Mouse (Mus musculus) CH12.LX (cell line): ENCODE measurements around the gene Ncf2. TPM values are rescaled to one million over a fixed set of nuclear protein-coding genes. Genes with fewer than 3 reads are reported as not detected.

ENCODE experiments used
- DNase-seq: peaks from one replicate; pipeline ENCODE4 v3.0.0-alpha.2; 2013; ENCODE audit errors: extremely low read depth
- H3K27ac ChIP-seq: 2 replicates; pipeline ENCODE4 v1.5.1; 2012; ENCODE audit warnings: low read depth, mild to moderate bottlenecking, control low read depth, moderate library complexity; ENCODE audit not compliant: insufficient read depth
- H3K27me3 ChIP-seq: replicated peaks from 2 replicates; pipeline ENCODE3; 2012; ENCODE audit warnings: inconsistent platforms
- H3K36me3 ChIP-seq, 2 experiments: replicated peaks in 1 of 2; 2 replicates each; pipeline versions ENCODE3 to v1.6.1; 2012; ENCODE audit warnings: inconsistent platforms in 1 of 2, low read length in 1 of 2, mild to moderate bottlenecking in 1 of 2, mixed read lengths in 1 of 2, moderate library complexity in 1 of 2; ENCODE audit not compliant: control insufficient read depth in 1 of 2, insufficient read depth in 1 of 2
- H3K4me1 ChIP-seq, 2 experiments: 2 replicates each; pipeline ENCODE4 v1.6.1; 2012; ENCODE audit warnings: inconsistent platforms in 1 of 2, moderate library complexity in 1 of 2; ENCODE audit not compliant: insufficient read depth in 2 of 2, control insufficient read depth in 1 of 2
- H3K4me2 ChIP-seq: 2 replicates; pipeline ENCODE4 v1.6.1; 2012; ENCODE audit warnings: low read depth, mild to moderate bottlenecking, control low read depth; ENCODE audit not compliant: poor library complexity, insufficient read depth, severe bottlenecking
- H3K4me3 ChIP-seq, 3 experiments: fragments of 150-350 bp in 1 of 3; sonication (generic) in 1 of 3; replicated peaks in 1 of 3; 2 replicates each; pipeline versions ENCODE3 to v1.5.1; 2011 to 2012; ENCODE audit warnings: low read depth in 2 of 3, low read length in 2 of 3, mild to moderate bottlenecking in 2 of 3, moderate library complexity in 2 of 3, control low read depth in 1 of 3, improper control_type of control experiment in 1 of 3, inconsistent platforms in 1 of 3, mixed read lengths in 1 of 3; ENCODE audit not compliant: poor library complexity in 1 of 3
- H3K79me2 ChIP-seq: replicated peaks from 2 replicates; pipeline ENCODE4 v1.6.1; 2012; ENCODE audit warnings: mild to moderate bottlenecking, moderate library complexity; ENCODE audit not compliant: control insufficient read depth, poor library complexity, insufficient read depth, severe bottlenecking; ENCODE audit errors: extremely low read depth
- H3K9ac ChIP-seq: 2 replicates; pipeline ENCODE4 v1.6.1; 2012; ENCODE audit warnings: low read depth, mild to moderate bottlenecking, control low read depth, moderate library complexity; ENCODE audit not compliant: insufficient read depth
- H3K9me3 ChIP-seq: replicated peaks from 2 replicates; pipeline ENCODE3; 2012; ENCODE audit warnings: low read length, inconsistent platforms, mixed read lengths
- BHLHE40 ChIP-seq: IDR thresholded peaks from 2 replicates; pipeline ENCODE4 v1.6.1; 2011; ENCODE audit warnings: mild to moderate bottlenecking, low read depth, low read length, improper control_type of control experiment
- ELF1 ChIP-seq: IDR thresholded peaks from 2 replicates; pipeline ENCODE4 v1.6.1; 2014; ENCODE audit warnings: low read depth, mild to moderate bottlenecking, inconsistent platforms, low read length, improper control_type of control experiment
- EP300 ChIP-seq: IDR thresholded peaks from 2 replicates; pipeline ENCODE4 v1.6.1; 2011; ENCODE audit warnings: low read length, improper control_type of control experiment
- IRF4 ChIP-seq: IDR thresholded peaks from 2 replicates; pipeline ENCODE4 v1.6.1; 2014; ENCODE audit warnings: low read depth, mild to moderate bottlenecking, inconsistent platforms, low read length, improper control_type of control experiment
- JUN ChIP-seq: IDR thresholded peaks from 2 replicates; pipeline ENCODE4 v1.6.1; 2011; ENCODE audit warnings: low read depth, mild to moderate bottlenecking, low read length, improper control_type of control experiment, moderate library complexity; ENCODE audit not compliant: insufficient read depth
- JUND ChIP-seq: conservative IDR thresholded peaks from 2 replicates; pipeline ENCODE4 v1.6.1; 2011; ENCODE audit warnings: low read depth, low read length, improper control_type of control experiment
- KAT2A ChIP-seq: IDR thresholded peaks from 2 replicates; pipeline ENCODE4 v1.6.1; 2012; ENCODE audit warnings: low read length, improper control_type of control experiment, inconsistent platforms; ENCODE audit not compliant: insufficient replicate concordance
- MAFK ChIP-seq: IDR thresholded peaks from 2 replicates; pipeline ENCODE4 v1.6.1; 2011; ENCODE audit warnings: low read length, improper control_type of control experiment; ENCODE audit not compliant: insufficient replicate concordance
- MAX ChIP-seq: IDR thresholded peaks from 2 replicates; pipeline ENCODE4 v1.6.1; 2011; ENCODE audit warnings: low read length, improper control_type of control experiment
- MAZ ChIP-seq: IDR thresholded peaks from 2 replicates; pipeline ENCODE4 v1.6.1; 2012; ENCODE audit warnings: low read depth, mild to moderate bottlenecking, inconsistent platforms, low read length, improper control_type of control experiment, moderate library complexity
- MEF2A ChIP-seq: IDR thresholded peaks from 2 replicates; pipeline ENCODE4 v1.6.1; 2014; ENCODE audit warnings: low read depth, mild to moderate bottlenecking, inconsistent platforms, low read length, improper control_type of control experiment, borderline replicate concordance
- MXI1 ChIP-seq: IDR thresholded peaks from 2 replicates; pipeline ENCODE4 v1.6.1; 2011; ENCODE audit warnings: mild to moderate bottlenecking, low read depth, low read length, improper control_type of control experiment
- MYC ChIP-seq: IDR thresholded peaks from 2 replicates; pipeline ENCODE4 v1.6.1; 2011; ENCODE audit warnings: low read depth, mild to moderate bottlenecking, improper control_type of control experiment, low read length
- NELFE ChIP-seq: IDR thresholded peaks from 2 replicates; pipeline ENCODE4 v1.6.1; 2011; ENCODE audit warnings: low read depth, low read length, improper control_type of control experiment
- NRF1 ChIP-seq: IDR thresholded peaks from 2 replicates; pipeline ENCODE4 v1.6.1; 2014; ENCODE audit warnings: low read depth, mild to moderate bottlenecking, inconsistent platforms, low read length, improper control_type of control experiment, moderate library complexity
- RCOR1 ChIP-seq: conservative IDR thresholded peaks from 2 replicates; pipeline ENCODE4 v1.6.1; 2012; ENCODE audit warnings: low read depth, mild to moderate bottlenecking, inconsistent platforms, low read length, improper control_type of control experiment
- SIN3A ChIP-seq: IDR thresholded peaks from 2 replicates; pipeline ENCODE4 v1.6.1; 2012; ENCODE audit warnings: low read length, improper control_type of control experiment, inconsistent platforms
- SMC3 ChIP-seq: IDR thresholded peaks from 2 replicates; pipeline ENCODE4 v1.6.1; 2011; ENCODE audit warnings: low read depth, low read length, improper control_type of control experiment
- TBP ChIP-seq: conservative IDR thresholded peaks from 2 replicates; pipeline ENCODE4 v1.6.1; 2011; ENCODE audit warnings: low read depth, low read length, improper control_type of control experiment
- TCF12 ChIP-seq: IDR thresholded peaks from 2 replicates; pipeline ENCODE4 v1.6.1; 2014; ENCODE audit warnings: low read depth, mild to moderate bottlenecking, inconsistent platforms, low read length, improper control_type of control experiment
- USF2 ChIP-seq: conservative IDR thresholded peaks from 2 replicates; pipeline ENCODE4 v1.6.1; 2011; ENCODE audit warnings: low read depth, low read length, improper control_type of control experiment
- ZC3H11A ChIP-seq: IDR thresholded peaks from 2 replicates; pipeline ENCODE4 v1.6.1; 2012; ENCODE audit warnings: low read depth, mild to moderate bottlenecking, inconsistent platforms, low read length, improper control_type of control experiment
- ZKSCAN1 ChIP-seq: IDR thresholded peaks from 2 replicates; pipeline ENCODE4 v1.6.1; 2012; ENCODE audit warnings: low read depth, inconsistent platforms, low read length, improper control_type of control experiment, borderline replicate concordance
- ZMIZ1 ChIP-seq: IDR thresholded peaks from 2 replicates; pipeline ENCODE4 v1.6.1; 2012; ENCODE audit warnings: low read depth, mild to moderate bottlenecking, inconsistent platforms, low read length, improper control_type of control experiment
- dilution Hi-C: fragments of 300-500 bp; cut with MboI; formaldehyde crosslinking; loops from 2 replicates; pipeline ENCODE4 v1.14.3; 2020; ENCODE audit warnings: low sequenced_read_pairs; ENCODE audit not compliant: extremely low pct_unique_long_range_greater_than_20kb, extremely low pct_ligation_motif_present
- in situ Hi-C: fragments of 300-500 bp; cut with MboI; formaldehyde crosslinking; loops from 3 replicates; pipeline ENCODE4 v1.14.3; 2019; ENCODE audit warnings: low sequenced_read_pairs, low pct_ligation_motif_present, low pct_unique_long_range_greater_than_20kb, mixed read lengths
- polyA plus RNA-seq: library from polyadenylated mRNA; unstranded; fragments of >175 nt; gene quantifications from 2 replicates; pipeline ENCODE4 v1.2.1, GENCODE M21; 2012; ENCODE audit warnings: low read depth; ENCODE audit not compliant: insufficient read length
- total RNA-seq, 2 experiments: library from RNA; depleted of rRNA; stranded (reverse); fragments of 300-350 nt in 1 of 2; fragments of >200 nt in 1 of 2; gene quantifications; 2 replicates each; pipeline ENCODE4 v1.2.3; 2012 to 2014

The Ncf2 gene
- 82.5 and 89.2 TPM in 2 replicates for total RNA-seq (2012; rRNA removed)
- 89.9 and 99.9 TPM in 2 replicates for total RNA-seq (2014; rRNA removed)
- polyA plus RNA-seq, result 82.6 and 85.8 TPM in 2 replicates

DNA sequence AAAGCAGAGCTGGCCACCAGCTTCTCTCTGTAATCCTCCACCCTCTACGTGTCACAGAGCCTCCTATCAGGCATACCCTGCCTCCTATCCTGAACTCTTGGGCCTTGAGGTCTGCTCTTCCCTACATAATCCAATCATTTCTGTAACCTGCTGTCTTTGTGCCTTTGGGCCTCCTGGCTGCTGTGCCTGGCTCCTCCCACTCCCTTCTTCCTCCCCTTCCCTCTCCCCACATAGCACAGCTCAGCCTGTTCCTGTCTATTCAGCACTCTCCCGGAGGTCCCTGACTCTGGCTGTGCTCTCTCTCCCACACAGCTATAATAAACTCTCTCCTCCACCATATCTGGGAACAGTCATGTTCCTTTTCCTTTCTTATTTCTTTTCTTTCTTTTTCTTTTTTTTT, at the start of gene Ncf2:
TSS of gene Ncf2 (plus strand) at position 298 of the 400 bp plus-strand sequence.
- TF ChIP-seq ZKSCAN1 (no peak), MAFK (no peak), SIN3A (no peak), MAX (no peak), ZC3H11A (no peak), BHLHE40 (no peak), NELFE (no peak), JUN (no peak), USF2 (no peak), EP300 (no peak), RCOR1 (no peak)
- DNase-seq, result no peak
- in situ Hi-C loops, result loop anchor here (10.0 to 25.0 kb wide), 2 partner anchors 105 to 587 kb away; partner anchors contain the start of gene Smg7
- no peak within 1 kb of the TSS for H3K9ac ChIP-seq
- no peaks in the 10 kb centered on the region for H3K79me2 ChIP-seq
- H3K27ac ChIP-seq, result no peak within 1 kb of the TSS
- H3K36me3 ChIP-seq, result no peaks in the 10 kb centered on the region
- H3K4me1 ChIP-seq, result peaks cover 11 to 41% of the 10 kb centered on the region in 2 experiments
- no peaks in the 10 kb centered on the region for H3K9me3 ChIP-seq
- no peak within 1 kb of the TSS for H3K4me2 ChIP-seq
- H3K4me3 ChIP-seq, result no peak within 1 kb of the TSS
- dilution Hi-C loops, result no loop called here
- no peaks in the 10 kb centered on the region for H3K27me3 ChIP-seq

DNA sequence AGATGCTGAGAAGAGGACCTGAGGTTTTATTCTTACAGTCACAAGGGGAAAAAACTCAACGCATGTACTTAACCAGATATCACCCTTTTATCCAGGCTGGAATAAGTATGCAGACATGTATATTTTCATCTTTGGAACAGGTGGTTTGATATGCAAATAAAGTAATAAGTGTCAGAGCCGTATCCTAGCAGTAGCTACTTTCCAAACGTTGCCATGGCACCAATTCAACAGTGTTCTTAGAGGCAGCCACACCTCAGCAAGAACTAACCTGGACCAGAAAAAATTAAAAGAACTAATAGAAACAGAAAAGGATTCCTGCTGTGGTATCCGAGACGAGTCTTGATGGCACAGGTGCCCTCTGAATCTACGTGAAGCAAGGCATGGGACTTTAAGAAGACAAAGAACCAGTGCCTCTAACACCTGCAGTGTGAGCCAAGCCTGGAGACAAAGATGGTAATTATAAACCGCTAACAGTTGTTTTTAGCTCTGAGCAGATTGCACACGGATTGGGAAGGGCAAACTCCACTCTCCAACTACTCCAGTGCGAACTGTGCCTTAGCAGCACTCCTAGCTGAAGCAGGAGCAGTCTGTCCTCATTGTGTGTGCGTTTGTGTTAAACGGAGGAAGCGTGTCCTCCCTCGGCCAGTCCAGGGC, 49.6 kb upstream of the Ncf2 start, which contains the start of gene Apobec4:
TSS of gene Apobec4 (plus strand) at position 240 of the 654 bp plus-strand sequence.
- dilution Hi-C loops (no loop called here), in situ Hi-C loops (no loop called here)
- Histone ChIP-seq H3K9me3 (no peaks in the 10 kb centered on the region), H3K27ac (no peak within 1 kb of the TSS), H3K27me3 (no peaks in the 10 kb centered on the region), H3K36me3 (no peaks in the 10 kb centered on the region), H3K79me2 (no peaks in the 10 kb centered on the region), H3K9ac (no peak within 1 kb of the TSS), H3K4me2 (no peak within 1 kb of the TSS), H3K4me1 (peaks cover 3 to 14% of the 10 kb centered on the region in 2 experiments; a peak in 3 of 4 replicates), H3K4me3 (no peak within 1 kb of the TSS)
- TF ChIP-seq MXI1, result no peak
- TF ChIP-seq IRF4, result no peak
- no peak for TF ChIP-seq JUN
- no peak for TF ChIP-seq SMC3
- TF ChIP-seq MEF2A, result no peak
- TF ChIP-seq RCOR1, result no peak
- TF ChIP-seq MYC, result no peak
- no peak for TF ChIP-seq NELFE
- TF ChIP-seq ZMIZ1, result no peak
- no peak for TF ChIP-seq MAX
- no peak for TF ChIP-seq NRF1
- TF ChIP-seq KAT2A, result no peak
- no peak for TF ChIP-seq JUND
- no peak for TF ChIP-seq USF2
- TF ChIP-seq MAZ, result no peak
- TF ChIP-seq TCF12, result no peak
- TF ChIP-seq ZC3H11A, result no peak
- TF ChIP-seq BHLHE40, result no peak
- TF ChIP-seq ELF1, result no peak
- no peak for TF ChIP-seq TBP
- DNase-seq, result no peak
